Mouse (Mus musculus) hindbrain, embryonic 12.5 days (tissue): ENCODE measurements around the gene Gm9611. TPM values are rescaled to one million over a fixed set of nuclear protein-coding genes. Genes with fewer than 3 reads are reported as not detected.
"Not testable (repeated sequence)": the region's sequence is repeated elsewhere in the genome, so short reads cannot be mapped to it uniquely, and the experiment has no call there.

Experiments
- ATAC-seq: fragments of 200-750 bp; cut with Nextera tagmentation; 2 replicates; pipeline ENCODE4 v1.8.0; 2017; ENCODE audit warnings: moderate TSS enrichment; ENCODE audit not compliant: low FRiP score
- H3K27ac ChIP-seq: fragments of 300-500 bp; sonication (generic); 2 replicates; pipeline ENCODE4 v1.5.1; 2016; ENCODE audit warnings: mild to moderate bottlenecking
- H3K27me3 ChIP-seq: fragments of 300-500 bp; sonication (generic); 2 replicates; pipeline ENCODE4 v1.6.1; 2016; ENCODE audit warnings: mild to moderate bottlenecking
- H3K36me3 ChIP-seq: fragments of 300-500 bp; sonication (generic); 2 replicates; pipeline ENCODE4 v1.6.1; 2016; ENCODE audit warnings: mild to moderate bottlenecking
- H3K4me1 ChIP-seq: fragments of 300-500 bp; sonication (generic); 2 replicates; pipeline ENCODE4 v1.6.1; 2016
- H3K4me2 ChIP-seq: fragments of 300-500 bp; sonication (generic); replicated peaks from 2 replicates; pipeline ENCODE4 v1.6.1; 2016; ENCODE audit warnings: mild to moderate bottlenecking
- H3K4me3 ChIP-seq: fragments of 300-500 bp; sonication (generic); 2 replicates; pipeline ENCODE4 v1.5.1; 2016; ENCODE audit warnings: mild to moderate bottlenecking
- H3K9ac ChIP-seq: fragments of 300-500 bp; sonication (generic); 2 replicates; pipeline ENCODE4 v1.6.1; 2016; ENCODE audit warnings: mild to moderate bottlenecking, moderate library complexity
- H3K9me3 ChIP-seq: fragments of 300-500 bp; sonication (generic); replicated peaks from 2 replicates; pipeline ENCODE4 v1.6.1; 2016; ENCODE audit warnings: mild to moderate bottlenecking
- WGBS: fragments of 180-500 bp; shearing (Covaris S2); methylation state at CpG from one replicate; pipeline ENCODE4 v1.1.7; 2016; 5-methylcytosine and 5-hydroxymethylcytosine counted together
- microRNA-seq: library from miRNA; unstranded; fragments of <30 nt; microRNA quantifications from one replicate; pipeline ENCODE4, GENCODE M21; 2017
- polyA plus RNA-seq: library from polyadenylated mRNA; unstranded; fragments of >200 nt; fragmentation: Nextera tagmentation; extraction: Ambion mirVana; gene quantifications from 2 replicates; pipeline ENCODE4 v1.2.1, GENCODE M21; 2016

Gene Gm9611
- polyA plus RNA-seq, result not detected in 2 replicates

DNA sequence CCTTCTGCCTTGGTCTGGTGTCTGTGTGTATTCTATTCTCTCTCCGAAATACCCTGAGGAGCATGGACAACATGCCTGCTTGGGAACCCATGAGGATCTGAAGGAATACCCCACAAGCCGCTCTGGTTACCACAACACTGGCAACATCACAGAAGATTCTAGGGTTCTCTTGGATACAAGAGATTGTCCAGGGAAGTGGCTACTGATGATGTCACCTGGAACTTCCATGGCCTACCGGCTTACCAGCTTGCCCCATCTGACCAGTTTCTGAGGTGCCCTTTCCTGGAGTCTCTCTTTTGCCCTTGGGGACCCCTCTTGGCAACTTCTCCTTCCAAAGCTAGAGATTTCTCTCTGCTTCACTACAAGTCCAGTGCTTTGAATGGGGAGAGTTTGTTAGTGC lies at the start of gene Gm9611:
Gm9611 (minus strand) TSS at position 101 of the 400 bp plus-strand sequence.
- not testable (repeated sequence) for H3K4me1 ChIP-seq, H3K4me3 ChIP-seq, H3K4me2 ChIP-seq, H3K9ac ChIP-seq, ATAC-seq, H3K27me3 ChIP-seq, H3K9me3 ChIP-seq, H3K36me3 ChIP-seq, H3K27ac ChIP-seq
- WGBS, result 100% methylated on average over 1 of the region's 3 CpGs

DNA sequence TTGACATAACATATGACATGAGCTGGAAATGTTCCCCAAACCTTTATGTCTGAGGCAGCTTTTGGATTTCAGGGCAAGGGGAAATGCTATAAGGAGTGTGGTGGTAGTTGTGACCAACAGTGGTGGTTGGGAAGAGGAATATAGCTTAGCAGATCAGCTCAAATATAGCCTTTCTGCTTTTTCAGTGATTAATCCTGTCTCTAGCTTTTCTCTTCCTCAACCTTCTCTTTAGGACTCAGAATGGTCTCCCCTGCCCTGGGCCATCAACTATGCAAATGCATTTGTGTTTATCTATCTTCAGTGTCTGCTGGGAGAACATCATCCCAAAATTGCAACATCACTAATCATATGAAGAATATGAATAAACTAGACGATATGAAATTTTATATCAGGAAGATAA lies 12.8 kb upstream of the Gm9611 start, which contains the start of gene Gm7995:
Gm7995 (plus strand) TSS at position 301 of the 400 bp plus-strand sequence.
- H3K9me3 ChIP-seq, H3K4me1 ChIP-seq, H3K4me3 ChIP-seq, H3K27me3 ChIP-seq, H3K36me3 ChIP-seq, H3K9ac ChIP-seq, H3K27ac ChIP-seq, H3K4me2 ChIP-seq, ATAC-seq: not testable (repeated sequence)
- WGBS, result no CpG with 5 or more reads among the region's 1 CpGs

GRCm38 (mm10) chr14:42259948-42260347 lies 37.2 kb downstream of the Gm9611 start, which contains the start of gene Gm17026:
TSS of gene Gm17026 (minus strand) at chr14:42260048.
- H3K9me3 ChIP-seq, H3K4me2 ChIP-seq, H3K4me1 ChIP-seq, H3K9ac ChIP-seq, ATAC-seq, H3K27me3 ChIP-seq, H3K36me3 ChIP-seq, H3K27ac ChIP-seq, H3K4me3 ChIP-seq: not testable (repeated sequence)
- 100% methylated on average over 1 of the region's 3 CpGs for WGBS

Small RNA genes lying within 50 kb of the gene (microRNA-seq; reads per million reads assigned to microRNA genes)
- gene Gm25208, result not detected
- gene Gm25892, result not detected

Other genes with a start within 250 kb of the Gm9611 start
- gene Gm7951, start 180.0 kb downstream of the Gm9611 start, polyA plus RNA-seq, result not detected in 2 replicates
- gene Gm17027, start 134.7 kb downstream of the Gm9611 start, polyA plus RNA-seq, result not detected in 2 replicates
- gene Gm3573, start 106.6 kb downstream of the Gm9611 start, polyA plus RNA-seq, result not detected in 2 replicates
- gene Gm17026, start 37.3 kb downstream of the Gm9611 start, polyA plus RNA-seq, result not detected in 2 replicates
- not detected in 2 replicates for gene Gm7995, start 12.9 kb upstream of the Gm9611 start, polyA plus RNA-seq
- gene Gm8005, start 142.3 kb upstream of the Gm9611 start, polyA plus RNA-seq, result not detected in 2 replicates
- gene Gm8011, start 166.5 kb upstream of the Gm9611 start, polyA plus RNA-seq, result not detected in 2 replicates
- gene Gm8020, start 205.0 kb upstream of the Gm9611 start, polyA plus RNA-seq, result not detected in 2 replicates
- gene Gm8024, start 226.9 kb upstream of the Gm9611 start, polyA plus RNA-seq, result not detected in 2 replicates